Mouse (Mus musculus): Measurements from ENCODE around the gene Snx9.
A peak's percentile ranks its signal among the peaks of the same experiment; 100 is the strongest.

Gene Snx9

DNA sequence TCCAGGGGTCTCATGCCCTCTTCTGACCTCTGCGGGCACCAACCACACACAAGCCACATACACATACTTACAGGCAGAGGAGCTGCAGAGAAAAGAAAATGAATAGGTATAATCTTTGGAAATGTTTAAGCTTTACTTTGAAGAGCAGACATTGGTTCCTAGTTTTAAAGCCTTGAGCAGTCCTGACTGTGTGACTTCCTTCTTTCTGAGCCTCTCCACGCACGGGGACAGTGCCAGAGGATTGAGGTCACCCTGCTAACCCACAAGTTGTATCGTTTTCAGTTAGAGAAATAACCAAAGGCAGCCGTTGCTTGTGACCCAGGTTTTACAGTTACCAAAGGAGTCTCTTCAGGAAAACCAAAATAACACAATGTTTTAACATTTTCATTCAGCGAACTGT is 87.9 kb downstream of the Snx9 start:
- DNase-seq (ENCODE audit: low read depth) = no peak

DNA sequence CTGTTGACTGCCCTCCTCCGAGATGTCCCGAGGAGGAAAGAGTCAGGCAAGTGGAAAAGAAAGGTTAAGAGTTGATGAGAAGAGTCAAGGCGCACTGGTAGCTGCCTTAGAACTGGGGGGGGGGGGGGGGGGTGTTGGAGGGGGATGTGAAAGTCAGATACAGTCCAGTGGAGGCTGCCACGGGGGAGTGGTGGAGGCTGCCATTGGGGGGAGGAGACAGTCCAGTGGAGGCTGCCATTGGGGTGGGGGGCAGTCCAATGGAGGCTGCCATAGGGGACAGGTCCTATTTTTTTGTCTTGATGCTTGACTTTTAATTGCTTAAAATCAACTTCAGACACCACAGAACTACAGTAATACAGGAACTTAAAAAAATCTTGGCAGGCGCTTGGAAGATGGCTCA is 91.0 kb downstream of the Snx9 start:
- no peak for DNase-seq (ENCODE audit: low read depth)

DNA sequence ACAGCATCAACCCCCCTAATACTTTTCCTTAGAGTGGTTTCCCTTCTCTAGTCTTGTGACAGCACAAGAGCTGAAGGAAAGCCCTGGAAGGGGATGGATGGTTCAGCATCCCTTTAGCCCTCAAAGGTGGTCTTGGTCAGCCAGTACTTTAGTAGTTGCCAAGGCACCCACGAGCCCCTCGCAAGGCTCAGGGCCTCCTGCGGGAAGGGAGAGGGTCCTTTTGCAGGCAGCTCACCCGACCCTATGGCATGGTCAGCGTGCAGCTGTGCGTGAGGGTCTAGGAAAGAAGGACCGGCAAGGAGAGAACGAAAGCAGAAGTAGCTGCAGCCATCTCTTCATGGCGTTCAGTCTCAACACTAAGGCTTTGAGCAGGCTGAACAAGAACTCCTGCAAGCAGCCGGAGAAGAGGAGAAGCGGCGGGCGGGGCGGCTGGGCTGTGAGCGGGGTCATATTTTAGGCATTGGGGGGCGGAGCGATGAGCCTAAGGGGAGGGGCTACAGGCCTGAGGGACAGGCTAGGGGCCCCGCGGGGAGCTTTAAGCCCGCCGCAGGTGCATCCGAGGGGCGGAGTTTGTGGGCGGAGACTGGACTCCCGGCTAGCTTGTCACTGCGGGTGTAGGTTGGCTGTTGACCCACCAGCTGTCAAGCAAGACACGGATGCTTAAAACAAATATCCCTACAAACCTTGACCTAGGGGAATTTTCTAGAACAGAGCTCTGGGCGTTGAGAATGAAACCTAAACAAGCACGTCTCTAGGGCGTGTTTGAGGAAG is 93.6 kb downstream of the Snx9 start:
- peak; percentile 84 for DNase-seq (ENCODE audit: low read depth)

DNA sequence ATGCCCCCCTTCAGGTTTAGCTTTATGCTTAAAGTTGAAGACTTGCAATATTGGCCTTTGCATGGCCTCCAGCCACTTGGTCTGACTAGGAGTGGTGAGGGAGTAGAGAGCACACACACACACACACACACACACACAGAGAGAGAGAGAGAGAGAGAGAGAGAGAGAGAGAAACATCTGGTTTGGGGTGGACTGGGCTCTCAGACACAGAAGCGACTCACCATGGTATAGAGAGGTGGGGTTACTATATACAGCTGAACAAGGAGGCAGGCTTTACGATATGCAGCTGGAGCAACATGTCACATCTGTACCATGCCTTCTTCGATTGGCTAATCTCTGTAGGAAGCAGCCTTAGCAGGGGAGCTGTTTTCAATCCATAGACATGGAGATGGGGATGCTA is 94.6 kb downstream of the Snx9 start:
- DNase-seq (ENCODE audit: low read depth) = no peak

DNA sequence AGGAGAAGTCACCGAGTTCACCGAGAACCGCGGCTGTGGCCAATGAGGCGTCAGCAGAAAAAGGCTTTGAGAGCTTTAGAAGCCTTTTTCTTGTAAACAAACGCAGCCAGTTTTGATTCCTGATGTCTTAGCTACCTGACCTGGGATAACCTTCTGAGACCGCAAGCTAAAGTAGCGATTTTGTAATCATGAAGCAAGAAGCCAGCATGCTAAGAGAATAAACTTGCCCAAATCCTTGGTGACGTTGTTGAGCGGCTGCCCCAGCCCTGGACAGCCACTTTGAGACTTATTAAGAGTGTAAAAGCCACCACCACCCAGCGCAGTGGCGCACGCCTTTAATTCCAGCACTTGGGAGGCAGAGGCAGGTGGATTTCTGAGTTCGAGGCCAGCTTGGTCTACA is 95.1 kb downstream of the Snx9 start:
- no peak for DNase-seq (ENCODE audit: low read depth)

DNA sequence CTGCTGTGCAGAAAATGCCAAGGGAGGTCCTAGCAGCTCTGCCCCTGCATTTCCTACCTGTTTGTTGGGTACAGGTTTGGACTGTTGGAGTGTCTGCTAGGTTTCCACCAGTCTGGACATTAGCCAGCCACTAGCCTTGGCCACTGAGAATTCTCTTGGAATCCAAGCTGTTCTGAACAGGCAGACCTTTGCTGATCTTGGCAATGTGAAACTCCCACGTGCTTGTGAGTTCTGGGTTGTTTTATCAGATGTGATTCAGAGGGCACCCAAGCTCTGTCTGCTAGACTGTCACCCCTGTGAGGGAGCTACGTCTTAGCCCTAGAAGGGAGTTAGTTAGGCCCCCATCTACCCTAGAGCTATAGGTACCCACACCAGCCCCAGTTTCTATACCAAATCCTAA is 96.3 kb downstream of the Snx9 start:
- no peak for DNase-seq (ENCODE audit: low read depth)

DNA sequence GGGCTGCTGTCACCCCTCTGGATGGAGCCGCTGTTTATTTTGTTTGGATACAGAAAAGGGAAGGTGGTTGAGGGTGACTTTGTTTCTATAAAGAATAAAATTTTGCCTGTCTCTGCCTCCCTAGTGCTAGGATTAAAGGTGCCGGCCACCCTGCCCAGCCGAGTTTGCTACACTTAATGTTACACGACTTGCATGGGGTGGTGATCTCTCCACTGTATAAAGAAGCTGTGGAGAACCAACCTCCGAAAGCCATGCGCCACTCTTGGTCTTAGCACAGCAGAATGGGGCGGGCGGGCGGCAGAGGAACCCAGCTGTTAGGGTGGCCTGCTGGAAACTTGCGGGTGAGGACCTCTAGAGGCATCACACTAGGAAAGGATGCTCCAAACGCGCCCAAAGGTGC is 98.7 kb downstream of the Snx9 start:
- DNase-seq (ENCODE audit: low read depth) = no peak

DNA sequence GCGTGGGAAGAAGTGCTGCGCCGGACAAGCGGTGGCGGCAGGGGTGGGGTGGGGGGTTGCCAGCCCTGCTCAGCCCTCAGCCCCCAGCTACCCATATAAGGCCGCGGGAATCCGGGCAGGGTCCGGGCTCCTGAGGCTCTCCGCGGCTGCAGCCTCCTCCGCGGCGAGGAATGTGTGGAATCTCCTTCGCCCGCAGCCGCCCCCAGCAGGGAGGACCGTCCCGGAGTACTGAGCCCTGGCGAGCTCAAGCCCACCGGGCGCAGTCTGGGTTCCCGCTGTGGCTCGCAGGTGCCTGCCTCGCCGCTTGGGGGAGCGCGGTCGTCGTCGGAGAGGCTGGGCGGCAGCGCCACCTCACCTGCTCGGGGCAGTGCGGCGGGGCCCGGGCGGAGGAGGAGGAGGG is 99.7 kb downstream of the Snx9 start:
- peak; percentile 35 for DNase-seq (ENCODE audit: low read depth)

DNA sequence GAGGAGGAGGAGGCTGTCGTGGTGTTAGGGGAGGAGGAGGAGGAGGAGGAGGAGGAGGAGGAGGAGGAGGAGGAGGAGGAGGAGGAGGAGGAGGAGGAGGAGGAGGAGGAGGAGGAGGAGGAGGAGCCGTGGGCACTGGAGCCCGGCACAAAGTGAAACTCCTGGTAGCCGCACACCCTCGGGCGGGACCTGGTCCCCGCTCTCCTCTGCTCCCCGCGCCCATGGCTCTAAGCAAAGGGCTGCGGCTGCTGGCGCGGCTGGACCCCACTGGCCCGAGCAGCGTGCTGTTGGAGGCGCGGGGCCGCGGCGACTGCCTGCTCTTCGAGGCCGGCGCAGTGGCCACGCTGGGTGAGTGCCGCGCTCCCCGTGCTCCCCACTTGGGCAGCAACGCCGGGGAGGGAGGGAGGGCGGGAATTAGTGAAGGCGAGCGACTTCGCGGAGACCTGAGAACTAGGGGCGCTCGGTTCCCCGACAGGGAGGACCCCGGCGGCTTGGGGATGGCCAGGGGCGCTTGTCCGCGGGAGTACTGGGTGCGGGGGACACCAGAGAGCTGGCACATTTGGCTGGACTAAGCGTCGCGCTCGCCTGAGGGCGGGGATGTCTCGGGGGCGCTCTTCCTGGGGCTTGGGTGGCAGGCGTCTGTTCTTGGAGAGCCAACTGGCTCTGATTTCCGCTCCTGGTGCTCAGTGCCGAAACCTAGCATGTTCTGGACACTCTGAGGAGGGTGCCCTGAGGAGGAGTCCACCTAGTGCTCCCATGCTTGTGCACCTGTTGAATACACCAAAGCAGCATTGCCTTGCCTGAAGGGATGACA is 100.3 kb downstream of the Snx9 start, which contains the start of gene Synj2:
Gene Synj2 (plus strand): TSS at position 51 of the 814 bp plus-strand sequence.
- no peak for DNase-seq (ENCODE audit: low read depth)

DNA sequence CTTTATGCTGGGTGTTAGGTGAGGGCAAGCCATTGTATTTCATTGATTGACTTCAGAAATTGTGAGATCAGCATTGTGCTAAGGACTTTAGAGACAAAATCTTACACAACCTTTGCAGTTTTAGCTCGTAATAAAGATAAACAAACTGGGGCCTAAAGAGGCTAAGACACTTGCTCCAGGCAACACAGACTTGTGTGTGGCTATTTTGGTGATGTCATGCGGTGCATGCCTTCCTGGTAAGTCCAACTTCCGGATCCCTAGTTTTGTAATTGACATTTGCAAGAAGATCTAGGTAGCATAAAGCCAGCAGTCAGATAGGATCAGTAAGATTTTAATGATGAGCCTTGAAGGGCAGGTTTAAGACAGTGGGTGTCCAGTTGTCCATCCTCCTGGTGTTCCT is 101.0 kb downstream of the Snx9 start:
- no peak for DNase-seq (ENCODE audit: low read depth)

DNA sequence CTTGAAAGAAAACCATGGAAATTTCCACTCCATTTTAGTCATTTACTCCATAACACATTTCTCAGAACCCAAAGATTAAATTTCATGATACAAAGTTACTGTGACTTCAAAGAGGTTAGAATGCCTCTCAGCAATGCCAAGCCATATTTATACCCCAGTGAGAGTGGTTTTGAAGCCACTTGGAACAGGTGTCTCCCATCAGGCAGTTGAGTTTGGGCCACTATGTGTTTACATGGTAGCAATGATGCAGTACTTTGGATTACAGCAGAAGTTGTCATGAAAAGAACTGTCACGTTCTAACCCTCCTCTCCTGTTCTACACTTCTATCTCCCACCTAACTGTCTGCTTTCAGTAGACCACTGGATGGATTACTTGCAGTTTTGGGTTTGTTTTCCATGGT is 101.9 kb downstream of the Snx9 start:
- DNase-seq (ENCODE audit: low read depth) = no peak

DNA sequence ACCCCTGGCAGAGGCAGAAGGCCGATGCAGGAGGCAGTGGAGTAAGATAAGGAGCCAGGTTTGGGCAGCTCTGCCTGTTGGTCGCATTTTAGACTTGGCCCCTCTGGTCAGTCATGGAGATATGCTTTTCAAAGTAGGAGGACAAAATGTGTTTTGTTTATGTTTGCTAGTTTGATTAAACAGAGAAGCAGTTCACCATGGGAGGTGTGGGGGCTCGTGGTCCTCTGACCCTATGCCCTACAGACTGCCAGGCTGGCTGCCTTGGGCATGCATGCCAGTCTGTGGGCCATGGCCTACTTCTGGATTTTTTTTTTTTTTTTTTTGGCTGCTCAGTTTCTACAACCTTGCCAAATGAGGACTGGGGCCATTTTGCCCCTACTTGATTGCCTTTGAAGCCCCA is 105.9 kb downstream of the Snx9 start:
- DNase-seq (ENCODE audit: low read depth) = no peak

DNA sequence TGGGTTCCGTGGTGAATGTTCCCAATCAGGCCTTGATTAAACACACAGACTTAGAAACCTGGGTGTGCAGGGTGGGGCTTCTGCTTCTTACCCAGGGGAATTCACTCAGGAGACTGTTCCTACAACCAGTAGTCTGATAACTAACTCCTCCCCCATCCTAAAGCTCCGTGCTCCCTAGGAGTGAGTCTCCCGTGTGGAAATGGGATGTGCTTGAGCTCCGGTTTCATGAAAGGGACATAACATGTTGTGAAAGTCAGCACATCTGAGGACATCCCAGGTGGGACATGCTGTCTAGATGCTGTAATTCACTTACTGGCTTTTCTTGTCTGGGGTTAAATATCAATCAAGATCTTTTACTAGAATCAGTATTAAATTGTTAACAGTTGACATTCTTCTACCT is 111.3 kb downstream of the Snx9 start:
- no peak for DNase-seq (ENCODE audit: low read depth)

DNA sequence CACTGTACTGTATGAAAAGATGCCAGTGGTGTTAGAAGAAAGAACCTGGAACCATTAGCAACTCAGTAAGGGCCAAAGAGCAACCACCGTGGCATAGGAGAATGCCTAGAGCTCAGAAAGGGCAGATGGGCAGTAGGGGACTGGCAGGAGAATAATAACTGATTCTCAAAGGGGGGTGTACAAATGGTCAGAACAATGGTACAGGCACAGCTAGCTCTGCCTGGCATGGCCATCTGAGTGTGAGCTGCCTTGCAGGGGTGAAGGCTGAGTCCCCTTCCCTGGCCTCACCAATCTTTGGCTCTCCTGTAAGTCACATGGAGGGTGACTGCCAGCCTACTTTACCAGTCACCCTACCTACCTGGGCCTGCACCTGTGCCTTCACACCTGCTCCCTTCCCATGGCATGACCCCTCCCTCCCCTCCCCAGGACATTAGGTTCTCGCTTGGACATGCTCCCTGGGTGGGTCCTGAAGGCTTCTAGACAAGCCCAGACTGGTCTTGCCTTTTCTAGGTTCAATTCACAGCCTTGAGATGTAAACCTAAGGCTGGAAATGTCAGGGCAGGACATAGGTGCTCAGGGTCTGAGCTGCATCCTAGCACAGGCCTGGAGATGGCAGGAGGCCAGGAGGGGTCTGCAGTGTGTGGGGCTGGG is 115.3 kb downstream of the Snx9 start:
- no peak for DNase-seq (ENCODE audit: low read depth)

DNA sequence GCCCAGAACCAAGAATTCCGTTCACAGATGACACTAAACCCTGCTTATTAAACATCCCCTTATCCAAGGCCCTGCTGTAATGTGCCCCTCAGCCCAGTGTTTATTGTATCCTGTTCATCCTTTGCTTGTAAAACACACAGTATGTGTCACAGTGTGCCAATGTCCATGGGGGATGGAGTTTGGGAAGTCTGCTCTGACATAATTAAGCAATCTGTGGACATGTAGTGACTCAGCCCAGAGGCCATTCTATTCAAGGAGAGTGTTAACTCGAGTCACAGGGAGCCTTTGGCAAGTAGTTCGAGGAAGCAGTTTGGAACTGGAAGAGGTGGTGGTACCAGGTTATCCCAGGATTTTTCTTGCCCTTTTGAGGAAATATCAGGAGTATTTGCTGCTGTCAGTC is 116.0 kb downstream of the Snx9 start:
- DNase-seq (ENCODE audit: low read depth) = no peak

DNA sequence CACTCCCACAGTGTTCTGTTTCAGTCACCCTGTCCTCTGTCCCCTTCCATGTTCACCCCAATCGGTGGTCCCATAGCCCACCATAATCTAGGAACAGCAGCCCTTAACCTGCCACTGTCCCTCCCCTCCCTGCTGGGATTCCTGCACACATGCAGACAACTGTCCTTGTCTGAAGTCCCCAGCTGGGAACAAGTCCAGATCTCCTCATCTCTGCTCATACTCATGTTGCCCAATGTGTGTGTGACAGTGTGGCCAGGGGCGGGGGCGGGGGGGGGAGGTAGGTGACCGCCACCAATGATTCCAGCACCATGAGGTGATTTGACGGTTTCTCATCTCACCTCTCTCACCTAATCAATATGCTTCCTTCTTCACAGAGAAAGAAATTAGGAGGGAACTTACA is 117.1 kb downstream of the Snx9 start:
- no peak for DNase-seq (ENCODE audit: low read depth)

DNA sequence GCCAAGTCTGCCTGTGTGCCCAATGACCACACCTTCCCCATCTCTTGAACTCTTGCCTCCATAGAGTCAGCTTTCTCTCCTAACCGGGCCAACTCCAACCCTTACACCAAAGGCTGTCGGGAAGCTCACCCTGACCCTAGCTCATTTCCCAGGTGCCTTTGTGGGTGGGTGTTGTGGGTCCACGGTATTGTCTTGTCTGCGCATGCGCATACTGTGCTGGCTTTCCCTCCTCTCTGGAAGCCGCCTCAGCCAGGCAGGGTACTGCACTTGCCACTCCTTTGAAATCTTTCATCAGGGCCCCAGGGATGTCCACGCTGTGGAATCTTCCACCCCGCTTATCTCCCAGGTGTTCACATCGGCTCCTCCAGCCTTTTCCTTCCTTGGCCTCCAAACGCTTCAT is 117.5 kb downstream of the Snx9 start:
- no peak for DNase-seq (ENCODE audit: low read depth)

DNA sequence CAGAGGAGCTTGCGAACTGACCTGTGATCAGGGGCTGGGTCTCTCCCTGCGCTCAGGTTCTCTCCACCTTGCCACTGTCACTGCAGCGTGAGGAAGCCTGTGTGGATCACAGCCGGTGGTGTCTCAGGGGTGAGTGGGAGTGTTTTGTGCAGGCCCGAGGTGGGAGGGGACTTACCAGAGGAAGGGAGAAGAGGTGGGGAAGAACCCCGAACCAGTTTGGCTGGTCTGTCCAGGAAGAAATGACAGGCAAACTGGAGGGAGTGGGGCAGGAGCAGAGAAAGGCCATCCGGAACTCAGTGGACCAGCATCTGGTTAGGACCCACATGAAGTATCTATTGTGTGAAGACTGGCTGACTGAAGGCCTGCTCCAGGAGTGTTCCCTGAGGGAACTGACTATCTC is 118.0 kb downstream of the Snx9 start:
- no peak for DNase-seq (ENCODE audit: low read depth)

DNA sequence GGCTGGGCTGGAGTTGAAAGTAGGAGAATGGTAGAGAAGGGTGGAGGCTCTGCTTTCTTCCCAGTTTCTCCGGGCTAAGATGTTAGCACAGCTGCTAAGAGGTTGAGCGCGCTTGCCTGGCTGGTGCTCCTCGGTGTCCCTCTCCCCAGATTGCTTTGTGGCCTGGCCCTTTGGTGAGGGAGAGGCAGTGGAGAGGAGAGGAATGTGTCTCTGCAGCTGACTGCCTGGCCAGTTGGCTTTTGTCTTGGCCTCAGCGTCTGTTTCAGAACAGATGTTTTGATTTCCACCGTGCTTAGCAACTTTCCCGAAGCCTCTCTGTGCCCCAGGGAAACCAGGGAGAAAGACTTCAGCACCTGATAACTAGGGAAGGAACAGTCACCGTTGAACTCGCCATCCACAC is 118.7 kb downstream of the Snx9 start:
- no peak for DNase-seq (ENCODE audit: low read depth)

DNA sequence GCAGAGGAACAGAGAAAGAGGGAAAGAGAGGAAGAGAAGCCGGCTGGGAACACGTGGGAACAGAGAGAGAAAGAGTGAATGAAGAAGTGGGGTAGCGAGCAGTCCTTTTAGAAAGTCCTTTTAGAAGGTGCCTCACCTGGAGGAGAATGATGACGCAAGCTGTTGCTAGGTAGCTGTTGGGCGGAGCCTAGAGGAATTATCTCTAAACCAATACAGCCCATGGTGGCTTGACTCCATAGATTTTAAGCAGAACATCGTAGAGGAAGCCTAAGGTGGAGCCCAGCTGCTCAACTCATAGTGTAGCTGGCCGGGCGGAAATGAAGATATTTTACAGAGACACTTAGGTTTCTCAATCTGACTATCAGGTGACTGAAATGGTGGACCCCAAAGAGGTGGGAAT is 122.6 kb downstream of the Snx9 start:
- DNase-seq (ENCODE audit: low read depth) = no peak

DNA sequence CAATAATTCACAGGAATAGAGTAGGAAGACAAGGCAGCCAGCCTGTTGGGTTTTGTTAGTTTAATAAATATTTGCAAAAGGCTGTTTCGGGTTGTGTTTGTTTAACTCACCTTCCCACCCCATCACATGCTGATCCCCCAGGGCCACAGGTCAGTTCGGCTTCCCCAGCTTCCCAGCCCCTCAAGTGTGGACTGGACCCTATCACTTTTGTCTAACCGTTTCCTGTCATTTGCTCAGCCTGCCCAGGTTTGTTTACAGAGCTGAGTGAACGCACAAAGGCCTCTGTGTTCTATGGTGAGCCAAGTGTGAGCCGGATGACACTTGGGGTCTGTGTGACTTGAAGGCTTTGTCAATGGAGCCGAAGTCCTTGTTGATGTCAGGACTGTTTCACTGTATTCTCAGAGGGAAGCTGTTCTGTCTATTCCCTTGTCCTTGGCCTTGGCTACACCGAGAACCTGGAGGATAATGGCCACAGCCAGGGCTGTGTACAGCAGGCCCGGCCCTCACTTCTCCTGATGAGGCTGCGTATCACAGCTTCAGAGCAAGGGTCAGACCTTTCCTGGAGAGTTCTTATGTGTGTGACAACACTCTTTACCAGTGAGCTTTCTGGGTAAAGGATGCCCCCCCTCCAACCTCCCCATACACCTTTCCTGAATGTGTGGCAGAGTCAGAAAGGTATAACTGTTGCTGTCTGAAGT is 124.1 kb downstream of the Snx9 start:
- DNase-seq (ENCODE audit: low read depth) = no peak

DNA sequence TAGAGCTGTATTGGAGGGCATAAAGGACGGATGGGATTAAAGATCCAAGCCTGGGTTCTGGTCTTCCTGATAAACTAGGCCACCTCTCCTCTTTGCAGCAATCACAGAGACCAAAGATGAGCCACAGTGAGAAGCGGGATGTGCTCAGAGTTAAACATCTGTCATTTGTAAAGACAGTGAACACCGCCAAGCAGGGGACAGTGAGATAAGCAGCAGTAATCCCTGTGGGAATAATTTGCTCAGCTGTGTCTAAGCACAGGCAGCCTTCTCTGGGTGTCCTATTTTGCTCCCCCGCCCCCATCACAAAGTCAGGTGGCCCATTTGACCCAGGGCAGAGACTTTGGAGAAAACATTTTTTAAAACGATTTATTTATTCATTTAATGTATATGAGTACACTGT is 125.6 kb downstream of the Snx9 start:
- DNase-seq (ENCODE audit: low read depth) = no peak

DNA sequence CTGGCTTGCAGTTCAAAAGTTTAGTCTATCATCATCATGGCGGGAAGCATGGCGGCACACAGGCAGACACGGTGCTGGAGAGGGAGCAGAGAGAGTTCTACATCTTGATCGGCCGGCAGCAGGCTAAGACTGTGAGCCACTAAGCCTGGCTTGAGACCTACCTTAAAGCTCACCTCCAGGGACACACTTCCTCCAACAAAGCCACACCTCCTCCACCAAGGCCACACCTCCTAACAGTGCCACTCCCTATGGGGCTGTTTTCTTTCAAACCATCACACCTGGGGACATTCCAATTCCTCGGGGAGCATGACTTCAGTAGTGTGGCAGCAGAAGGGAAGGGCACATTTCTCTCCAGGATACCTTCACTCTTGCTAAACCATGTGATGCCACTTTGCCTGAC is 127.4 kb downstream of the Snx9 start:
- DNase-seq (ENCODE audit: low read depth) = no peak

Measured in c-Kit-positive CD71-positive TER-119-negative erythroid progenitor cells, embryonic 14.5 days (primary cell).